In genomic region chr16:79336016-79336415, GRCm38 (mm10) we compare ENCODE assay signal across 20 mouse cellular contexts.
DNase-seq lines count a peak whose midpoint lies in the region; ATAC-seq and TF ChIP-seq lines count a peak whose summit lies in the region.
"Had no signal": no experiment of that assay in that cellular context is flagged by ENCODE, and none has a peak within 500 bp of the region (broad histone marks: within the 10 kb centered on the region; RNA-seq: fewer than 3 reads in every experiment).

No protein-coding gene starts in this region.

- no peaks in the 10 kb centered on the region for H3K36me3 ChIP-seq in C2C12 (ENCODE audit: control insufficient read depth, insufficient read depth)
- no peaks in the 10 kb centered on the region for H3K36me3 ChIP-seq in forebrain, embryonic 14.5 days (ENCODE audit: control insufficient read depth, insufficient read depth, low read length)
- H3K36me3 ChIP-seq: G1E had no signal

- no peaks in the 10 kb centered on the region for H3K9me3 ChIP-seq in forebrain, embryonic 14.5 days (replicated peaks; ENCODE audit: control insufficient read depth, low read length)
- H3K9me3 ChIP-seq: G1E had no signal

- ATAC-seq in cerebellum, adult (ENCODE audit: insufficient number of reproducible peaks, low FRiP score, low TSS enrichment): peak; percentile 59; the same call in 1 of the 2 replicates
- ATAC-seq in forebrain, embryonic 14.5 days: no peak
- ATAC-seq: activated CD4-positive, CD25-positive, alpha-beta regulatory T cell, adult 4 months; CD4-positive, CD25-positive, alpha-beta regulatory T cell, adult 4 months; Patski had no signal

- H3K79me3 ChIP-seq in C2C12 (ENCODE audit: low read depth): no peaks in the 10 kb centered on the region

- no peaks in the 10 kb centered on the region for H3K27me3 ChIP-seq in C2C12 (ENCODE audit: control insufficient read depth, insufficient read depth, insufficient read length)
- H3K27me3 ChIP-seq in forebrain, embryonic 14.5 days (replicated peaks; ENCODE audit: control insufficient read depth, insufficient read depth, low read length): no peaks in the 10 kb centered on the region
- H3K27me3 ChIP-seq: CH12.LX, Patski had no signal

- no peak overlapping the region for H3K4me2 ChIP-seq in forebrain, embryonic 14.5 days (ENCODE audit: low read length)

- H3ac ChIP-seq in C2C12 (ENCODE audit: control insufficient read depth, insufficient read length, low read depth): no peak overlapping the region

- H3K9ac ChIP-seq in forebrain, embryonic 14.5 days (ENCODE audit: low read length): no peak overlapping the region

- no peak for DNase-seq in cerebellum, adult 11-12 months
- DNase-seq in 3T3-L1 (ENCODE audit: low read depth, low spot score): peak; percentile 63
- peak; percentile 54 for DNase-seq in brain, adult 2 months (ENCODE audit: low read depth, low spot score)
- no peak for DNase-seq in forebrain, embryonic 14.5 days (ENCODE audit: low spot score)
- DNase-seq in frontal cortex, adult 2 months (ENCODE audit: extremely low spot score in 1 of 2, low spot score in 1 of 2): no peak
- DNase-seq in lung, postnatal 14 days: no peak
- DNase-seq: adrenal gland, adult 2 months; adrenal gland, adult 8-10 months; adrenal gland, postnatal 10 days; adrenal gland, postnatal 14 days; adrenal gland, postnatal 25 days; adrenal gland, postnatal 36 days; B cell, adult 2 months had no signal

- no peaks in the 10 kb centered on the region for H3K79me2 ChIP-seq in C2C12 (ENCODE audit: control insufficient read depth, insufficient read depth)

- no peak for TF ChIP-seq CTCF in C2C12 (IDR thresholded peaks at IDR 0.05; ENCODE audit: control insufficient read depth, insufficient read depth, insufficient read length)

- H3K4me1 ChIP-seq in forebrain, embryonic 14.5 days (ENCODE audit: control insufficient read depth, insufficient read depth, low read length): no peaks in the 10 kb centered on the region

- H3K27ac ChIP-seq in forebrain, embryonic 14.5 days (ENCODE audit: low read depth, low read length): no peak overlapping the region

- no peak overlapping the region for H3K4me3 ChIP-seq in C2C12 (ENCODE audit: insufficient read depth, poor library complexity, severe bottlenecking)
- no peak overlapping the region for H3K4me3 ChIP-seq in forebrain, embryonic 14.5 days (ENCODE audit: low read depth, low read length)

TF ChIP-seq in C2C12, 6 proteins besides CTCF, POLR2A, EP300 and RAD21:
- TF ChIP-seq FOSL1 (IDR thresholded peaks at IDR 0.05; ENCODE audit: insufficient read depth, low read length, poor library complexity, severe bottlenecking) (peak; percentile 15), MYOD1 (IDR thresholded peaks at IDR 0.05; ENCODE audit: control insufficient read depth, insufficient read length, low read depth) (peak; percentile 72), MYOG (IDR thresholded peaks at IDR 0.05; ENCODE audit: control insufficient read depth, extremely low read depth, insufficient read length) (no peak)

Comparison
In these comparisons a context has a peak if more than half of its experiments do, and no peak if none do; other contexts are left out.
1. DNase-seq: peak in 3T3-L1 (single experiment) and brain, adult 2 months (single experiment); none in cerebellum, adult 11-12 months (single experiment), forebrain, embryonic 14.5 days (single experiment), frontal cortex, adult 2 months (0 of 2) and lung, postnatal 14 days (single experiment).